Mouse (Mus musculus): ENCODE results near the gene Haus5.

Gene Haus5

GRCm38 (mm10) chr7:30625530-30626384 is 39.0 kb downstream of the Haus5 start, which contains the start of gene Cox6b1:
Cox6b1 (minus strand) TSS chr7:30626151.
- DNase-seq = peak; percentile 91

DNA sequence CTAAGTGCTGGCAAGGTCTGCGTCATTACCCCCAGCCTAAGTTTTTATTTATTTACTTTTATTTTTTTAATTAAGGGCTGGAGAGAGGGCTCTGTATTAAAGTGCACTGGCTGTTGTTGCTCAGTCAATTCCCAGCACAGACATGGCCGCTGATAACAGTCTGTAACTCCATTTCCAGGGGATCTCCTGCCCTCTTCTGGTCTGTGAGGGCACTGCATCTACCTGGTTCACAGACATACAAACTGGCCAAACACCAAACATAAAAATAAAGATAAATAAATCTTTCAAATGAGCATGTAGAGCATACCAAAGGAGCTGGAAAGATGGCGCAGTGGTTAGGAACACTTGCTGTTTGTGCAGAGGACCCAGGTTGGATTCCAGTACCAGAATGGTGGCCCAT is 45.6 kb downstream of the Haus5 start:
- peak; percentile 41 for DNase-seq

GRCm38 (mm10) chr7:30618658-30619057 is 46.1 kb downstream of the Haus5 start:
- DNase-seq = no peak

GRCm38 (mm10) chr7:30615049-30615760 is 49.6 kb downstream of the Haus5 start:
- DNase-seq = no peak

- DNase-seq = peak; percentile 26
These were observed 50.3 kb downstream of the Haus5 start for GRCm38 (mm10) chr7:30614454-30614853.

- DNase-seq = peak; percentile 76
These were observed 51.2 kb downstream of the Haus5 start for GRCm38 (mm10) chr7:30613529-30614112.

DNA sequence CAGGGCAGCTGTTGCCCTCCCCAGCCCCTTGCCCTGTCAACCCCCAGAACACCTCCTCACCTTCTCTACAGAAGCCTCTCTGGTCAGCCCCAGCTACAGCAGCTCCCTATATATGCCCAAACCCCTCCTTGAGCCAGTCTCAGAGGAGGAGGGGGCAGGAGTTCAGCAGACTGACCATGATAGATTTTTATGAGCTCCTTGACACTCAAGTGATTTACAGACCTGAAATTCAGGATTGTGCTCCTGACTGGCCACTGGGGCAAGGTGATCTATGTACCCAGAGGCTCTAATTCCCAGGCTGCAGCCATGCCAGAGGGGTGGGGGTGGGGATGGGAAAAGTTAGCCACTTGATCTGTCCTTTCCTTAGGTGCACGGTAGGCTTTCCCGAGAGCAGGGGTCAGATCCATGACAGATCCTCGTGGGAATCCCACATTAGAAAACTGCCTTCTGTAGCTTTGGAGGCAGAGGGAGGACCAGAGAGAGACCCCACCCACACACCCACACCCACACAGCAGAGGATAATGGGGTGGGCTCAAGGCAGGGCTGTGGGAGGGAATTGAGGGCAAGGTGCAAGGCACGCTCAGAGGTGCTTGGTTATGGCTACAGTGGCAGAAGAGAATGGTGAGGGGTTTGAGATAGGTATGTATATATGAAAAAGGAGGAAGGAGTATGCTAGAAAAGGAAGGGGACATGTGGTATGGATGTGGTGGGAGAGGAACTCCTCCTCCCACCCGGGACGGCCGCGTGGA is 52.0 kb downstream of the Haus5 start, which contains the start of gene Upk1a:
Gene Upk1a, minus strand, starts transcription at position 194 of the 749 bp plus-strand sequence.
- no peak for DNase-seq

DNA sequence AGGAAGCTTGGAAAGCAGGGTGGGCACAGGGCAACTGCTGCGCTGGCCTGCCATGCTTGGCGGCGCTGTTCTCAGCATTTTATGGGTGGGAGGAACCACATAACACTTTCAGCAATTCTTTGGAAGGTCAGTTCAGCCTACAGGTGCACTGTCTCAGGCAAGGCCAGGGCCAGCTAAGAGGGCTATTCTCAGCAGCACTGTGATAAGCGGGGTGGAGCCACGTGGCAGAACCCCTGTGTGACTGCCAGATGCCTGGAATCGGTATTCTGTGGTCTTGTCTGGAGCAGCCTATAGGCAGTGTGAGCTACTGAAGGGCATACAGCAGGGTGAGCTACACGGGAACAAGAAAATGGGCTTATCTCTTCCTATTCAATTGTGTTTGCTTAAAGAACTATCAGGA is 54.8 kb downstream of the Haus5 start:
- DNase-seq = no peak

- no peak for DNase-seq
These were observed 56.3 kb downstream of the Haus5 start for GRCm38 (mm10) chr7:30608476-30608875.

GRCm38 (mm10) chr7:30607706-30608309 is 57.0 kb downstream of the Haus5 start:
- peak; percentile 87 for DNase-seq

DNA sequence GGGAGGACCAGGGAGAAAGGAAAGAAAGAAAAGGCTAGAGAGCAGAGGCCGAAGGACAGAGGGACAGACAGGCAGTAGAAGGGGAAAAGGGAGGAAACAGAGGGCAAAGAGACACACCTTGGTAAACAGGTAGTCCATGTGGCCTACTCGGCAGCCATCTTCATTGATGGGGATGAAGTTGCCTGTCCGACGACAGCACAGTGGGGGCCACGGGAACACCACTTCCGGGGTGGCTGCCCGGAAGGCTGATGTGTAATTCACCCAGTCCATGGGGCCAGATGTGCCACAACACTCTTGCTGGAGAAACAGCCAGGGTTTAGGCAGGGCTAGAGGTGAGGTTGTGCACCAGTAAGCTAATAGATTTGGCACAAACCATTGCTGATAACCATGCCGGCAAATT is 59.9 kb downstream of the Haus5 start:
- no peak for DNase-seq

DNA sequence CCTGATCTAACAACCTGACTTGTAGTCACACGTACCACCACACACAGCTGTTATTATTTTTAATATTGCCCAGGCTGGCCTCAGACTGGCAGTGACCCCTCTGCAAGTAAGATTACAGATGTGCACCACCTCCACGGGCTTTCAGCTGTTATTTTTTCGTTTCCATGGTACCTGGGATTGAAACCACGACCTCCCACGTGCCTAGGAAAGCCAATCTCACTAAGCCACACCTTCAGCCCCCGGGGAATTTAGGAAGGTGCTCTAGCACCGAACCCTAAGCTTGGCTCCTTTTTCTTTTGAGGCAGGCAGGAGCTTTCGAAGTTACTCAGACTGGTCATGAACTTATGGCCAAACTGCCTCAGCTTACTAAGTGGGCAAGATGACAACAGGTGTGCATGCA is 60.4 kb downstream of the Haus5 start:
- no peak for DNase-seq

All from lung, postnatal 36 days (tissue).